Mouse (Mus musculus): Measurements from ENCODE around the gene Magi2.

- TF ChIP-seq POLR2A (IDR thresholded peaks at IDR 0.05; ENCODE audit: low read depth, low read length) (no peak), CTCF (IDR thresholded peaks at IDR 0.05; ENCODE audit: extremely low read depth, insufficient read length, insufficient replicate concordance, low read depth, low read length) (no peak)
Observed at GRCm38 (mm10) chr5:20362154-20362553, 1135.3 kb downstream of the Magi2 start.
